Mouse (Mus musculus) heart, postnatal 36 days (tissue): ENCODE measurements around the gene Ensa. TPM values are rescaled to one million over a fixed set of nuclear protein-coding genes. Genes with fewer than 3 reads are reported as not detected.
"Not testable (repeated sequence)": the region's sequence is repeated elsewhere in the genome, so short reads cannot be mapped to it uniquely, and the experiment has no call there.

Source experiments
- DNase-seq, 2 experiments: peaks; one replicate each; pipeline ENCODE4 v3.0.0; 2021 to 2022
- intact Hi-C: fragments of 180-260 bp; cut with DNase I; formaldehyde crosslinking; loops from one replicate; pipeline ENCODE4 v1.15.1; 2025
- total RNA-seq, 2 experiments: library from RNA; stranded (reverse); gene quantifications; 2 replicates each; pipeline ENCODE4 v1.2.3; 2021

The Ensa gene
- total RNA-seq, 2 experiments from 2014 or later, result 73.0 to 75.0 TPM

DNA sequence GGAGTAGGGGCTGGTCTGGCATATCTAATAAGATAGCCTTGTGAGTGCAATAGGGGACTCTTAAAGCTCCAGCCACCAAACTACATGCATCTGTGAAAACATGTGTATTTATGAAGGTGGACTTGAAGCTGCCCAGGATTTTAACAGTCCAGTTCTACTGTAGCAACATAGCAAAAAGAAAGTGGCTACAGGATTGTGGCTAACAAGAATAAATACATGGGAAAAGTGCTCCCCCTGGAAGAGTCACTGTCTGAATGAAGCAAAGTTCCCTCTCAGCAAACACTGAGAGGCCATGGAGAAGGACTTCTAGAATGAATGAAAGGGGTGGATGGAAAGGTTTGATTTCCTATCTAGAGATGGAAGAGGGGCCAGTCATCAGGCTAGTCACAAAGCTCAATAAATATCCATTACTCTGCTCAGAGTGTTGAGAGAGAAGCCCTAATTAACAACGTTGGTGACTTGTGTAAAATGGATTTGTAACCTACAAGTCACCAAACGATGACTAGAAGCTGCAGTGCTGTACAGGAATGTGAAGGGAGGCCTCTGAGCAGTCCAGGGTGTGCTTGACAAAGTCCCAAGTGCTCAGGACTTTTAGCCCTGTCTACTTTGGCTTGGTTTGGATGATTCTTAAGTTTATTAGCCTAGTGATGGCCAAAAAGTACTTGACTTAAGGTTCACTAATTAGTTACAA, 36.1 kb downstream of the Ensa start:
- DNase-seq, result no peak
- intact Hi-C loops, result no loop called here

DNA sequence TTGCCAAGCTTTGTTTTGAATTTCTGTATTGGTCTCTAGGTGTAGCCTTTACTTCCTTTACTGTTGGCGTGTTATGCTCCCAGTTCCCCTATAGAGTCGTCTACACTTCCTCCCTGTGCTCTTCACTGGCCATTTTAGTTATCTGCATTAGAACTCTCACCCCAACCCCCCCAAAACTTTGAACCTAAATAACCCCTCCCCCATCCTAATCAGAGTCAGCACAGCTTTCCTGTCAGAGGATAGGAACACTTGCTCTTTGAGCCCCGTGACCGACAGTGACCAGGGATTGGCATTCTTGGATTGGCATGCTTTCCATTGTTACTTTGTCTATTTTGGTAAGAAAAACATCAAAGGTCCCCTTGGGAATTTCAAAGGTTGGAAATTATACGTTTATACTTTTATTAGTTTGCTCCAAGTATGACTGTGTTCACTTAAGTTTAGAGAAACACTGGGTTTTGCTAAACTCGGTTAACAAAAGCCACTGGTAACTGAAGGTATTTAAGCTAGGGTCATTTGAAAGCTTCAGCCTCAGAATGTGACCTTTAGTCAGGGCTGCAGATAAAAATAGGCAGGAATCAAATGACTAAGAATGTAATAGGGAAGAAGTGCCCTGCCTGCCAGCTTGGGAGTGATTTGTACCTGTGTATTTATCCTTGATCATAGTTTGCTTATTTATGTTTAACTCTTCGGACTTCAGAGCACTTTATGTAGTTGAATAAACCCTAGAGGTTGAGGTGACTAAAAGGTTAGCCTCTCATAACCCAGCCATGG, 37.3 kb downstream of the Ensa start:
- DNase-seq, result no peak
- intact Hi-C loops, result no loop called here

DNA sequence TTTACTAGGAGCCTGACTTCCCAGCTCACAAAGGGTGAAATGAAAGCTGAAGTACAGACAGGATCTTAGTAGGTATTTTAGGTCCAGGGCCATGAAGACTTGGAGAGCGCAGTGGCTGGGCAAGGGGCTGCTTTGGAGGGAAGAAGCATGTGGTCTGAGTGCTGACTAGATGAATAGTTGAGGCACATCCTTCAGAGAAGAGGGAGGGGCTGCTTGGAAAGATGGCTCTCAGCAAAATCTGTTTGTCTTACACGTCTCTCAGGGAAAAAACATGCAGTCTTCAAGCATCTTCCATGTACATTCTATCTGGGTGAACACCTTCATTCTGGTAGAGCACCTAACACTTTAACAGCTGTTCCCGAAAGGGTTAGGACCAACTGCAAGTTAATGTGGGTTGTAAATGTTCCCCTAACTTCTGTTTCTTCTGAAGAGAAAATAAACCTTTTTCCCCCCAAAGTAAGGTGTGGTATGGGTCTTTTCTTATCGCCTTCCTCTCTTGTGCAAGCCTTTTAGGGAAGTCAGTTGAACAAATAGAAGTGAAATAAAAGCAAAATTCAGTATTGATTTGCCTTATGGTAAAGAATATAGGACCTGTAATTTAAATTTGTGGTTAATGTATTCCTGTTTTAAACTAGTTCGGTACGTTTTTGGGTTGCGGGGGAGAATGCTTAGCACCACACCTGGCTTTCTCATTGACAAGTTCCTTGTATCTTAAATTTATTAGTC, 38.1 kb downstream of the Ensa start:
- intact Hi-C loops, result no loop called here
- DNase-seq, result peak in 1 of 2 experiments; percentile 35

DNA sequence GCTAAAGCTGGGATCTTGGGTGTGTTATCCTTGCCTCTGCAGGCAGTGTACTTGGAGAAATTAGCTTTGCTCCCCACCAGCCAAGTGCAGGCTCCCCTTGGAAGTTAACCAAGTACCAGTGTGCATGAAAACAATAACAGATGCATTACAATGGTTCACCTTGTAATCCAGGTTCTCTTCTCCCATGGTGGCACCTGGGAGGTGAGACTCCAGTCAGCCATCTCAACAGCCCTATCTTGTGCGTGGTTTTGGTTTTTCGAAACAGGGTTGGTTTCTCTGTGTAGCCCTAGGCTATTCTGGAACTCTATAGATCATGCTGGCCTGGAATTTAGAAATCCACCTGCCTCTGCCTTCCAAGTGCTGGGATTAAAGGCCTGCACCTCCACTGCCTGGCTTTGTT, 38.7 kb downstream of the Ensa start:
- no peak for DNase-seq
- intact Hi-C loops, result no loop called here

DNA sequence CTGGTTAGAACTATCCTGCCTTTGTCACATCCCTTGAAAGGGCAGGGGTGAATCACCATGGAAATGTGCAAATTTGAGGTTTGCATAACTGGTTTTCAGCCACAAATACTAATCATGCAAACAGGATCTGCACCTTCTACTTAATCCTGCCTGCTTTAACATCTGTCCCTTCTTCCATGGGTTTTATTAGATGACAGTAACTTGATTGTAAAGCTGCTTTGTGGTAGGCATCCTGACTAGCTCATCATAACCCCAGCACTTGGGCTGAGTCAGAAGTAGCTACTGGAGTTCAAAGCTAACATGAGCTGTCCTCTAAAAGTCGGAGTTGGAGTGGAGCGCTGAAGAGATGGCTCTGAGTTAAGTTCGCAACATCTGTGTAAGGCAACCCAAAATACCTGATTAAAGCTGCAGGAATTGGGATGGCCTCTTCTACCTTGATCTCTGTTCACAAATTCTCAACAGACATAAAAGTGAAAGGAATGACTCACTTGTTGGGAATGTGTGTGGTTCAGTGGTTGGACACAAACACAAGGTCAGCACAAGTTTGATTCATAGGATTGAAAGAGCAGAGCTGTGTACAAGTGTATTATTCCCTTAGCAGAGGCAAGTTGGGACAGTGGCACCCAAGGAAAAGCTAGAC, 39.3 kb downstream of the Ensa start:
- no peak for DNase-seq
- intact Hi-C loops, result no loop called here

DNA sequence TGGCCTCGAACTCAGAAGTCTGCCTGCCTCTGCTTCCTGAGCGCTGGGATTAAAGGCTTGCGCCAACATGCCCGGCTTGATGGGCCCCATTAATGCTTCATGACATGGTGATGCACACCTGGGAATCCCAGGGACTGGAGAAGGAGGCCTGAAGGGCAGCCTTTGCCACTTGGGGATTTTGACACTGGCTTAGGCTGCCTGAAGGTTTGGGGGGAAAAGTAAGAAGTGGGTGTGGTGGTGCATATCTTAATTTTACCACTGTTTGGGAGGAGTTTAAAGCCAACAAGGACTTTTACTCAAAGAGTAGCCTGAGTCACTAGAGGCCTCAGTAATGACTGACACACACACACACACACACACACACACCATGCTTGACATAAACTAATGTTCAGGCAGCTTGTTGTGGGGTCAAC, 40.2 kb downstream of the Ensa start:
- intact Hi-C loops, result no loop called here
- DNase-seq, result no peak

DNA sequence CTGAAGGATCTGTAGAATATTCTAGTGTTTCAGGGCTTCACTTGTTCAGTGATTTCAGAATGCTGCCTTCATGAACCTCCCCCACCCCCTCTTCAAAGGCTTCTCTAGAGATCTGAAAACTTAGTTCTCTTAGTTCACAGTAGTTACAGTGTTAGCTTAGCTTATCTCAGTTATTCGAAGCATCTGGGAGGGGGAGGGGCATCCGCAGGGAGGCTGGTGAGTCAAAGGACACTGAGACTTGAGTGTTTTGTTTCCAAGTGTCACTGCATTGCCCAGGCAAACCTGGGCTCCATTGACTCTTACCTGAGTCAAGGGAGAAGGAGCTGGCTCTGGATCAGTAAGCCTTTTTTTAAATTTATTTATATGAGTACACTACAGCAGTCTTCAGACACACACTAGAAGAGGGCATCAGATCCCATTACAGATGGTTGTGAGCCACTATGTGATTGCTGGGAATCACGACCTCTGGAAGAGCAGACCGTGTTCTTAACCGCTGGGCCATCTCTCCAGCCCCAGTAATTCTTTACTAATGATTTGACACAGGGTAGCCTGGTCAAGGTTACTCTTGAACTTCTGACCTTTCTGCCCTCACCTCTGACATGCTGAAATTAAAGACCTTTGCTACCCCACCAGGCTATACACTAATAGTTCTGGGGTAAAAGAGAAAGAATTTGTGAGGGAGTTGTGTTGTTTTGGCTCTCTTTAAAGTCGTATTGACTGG, 41.5 kb downstream of the Ensa start:
- peak in 1 of 2 experiments; percentile 68 for DNase-seq
- intact Hi-C loops, result no loop called here

DNA sequence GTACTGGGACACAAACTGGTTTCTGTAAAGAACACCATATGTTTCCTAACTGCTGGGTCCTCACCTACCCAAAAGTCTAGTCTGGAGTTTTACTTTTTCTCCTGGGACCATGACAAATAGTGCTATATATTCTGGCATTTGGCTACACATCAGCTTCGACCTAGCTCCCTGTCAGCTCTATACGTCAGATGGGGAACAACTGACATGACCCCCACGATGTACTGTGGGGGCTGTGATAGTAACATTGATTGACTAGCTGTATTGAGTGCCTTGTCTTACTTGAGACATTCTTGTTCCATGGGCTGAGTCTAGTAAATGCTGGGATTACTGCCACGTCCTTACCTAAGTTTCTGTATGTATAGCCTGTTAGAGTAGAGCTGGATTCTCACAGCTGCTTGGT, 42.7 kb downstream of the Ensa start:
- DNase-seq, result no peak
- intact Hi-C loops, result no loop called here

DNA sequence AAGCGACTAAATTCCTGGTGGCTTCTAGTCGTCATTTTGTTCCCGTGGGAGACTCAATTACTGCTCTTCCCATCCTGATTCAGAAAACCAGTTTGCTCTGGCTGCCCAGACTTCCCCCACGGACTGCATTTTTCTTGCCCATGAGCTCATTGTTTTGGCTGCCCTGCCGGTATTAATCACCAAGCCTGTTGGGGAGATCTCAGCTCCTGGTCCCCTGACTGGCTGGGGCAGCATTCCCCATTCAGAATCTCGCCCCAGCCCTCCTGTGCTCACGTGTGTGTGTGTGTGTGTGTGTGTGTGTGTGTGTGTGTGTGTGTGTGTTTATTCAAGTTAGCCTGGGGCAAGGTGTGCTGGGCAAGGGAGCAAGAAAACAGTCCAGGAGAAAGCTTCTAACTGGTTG, 43.2 kb downstream of the Ensa start:
- intact Hi-C loops, result no loop called here
- DNase-seq, result peak; percentile 62 to 70

DNA sequence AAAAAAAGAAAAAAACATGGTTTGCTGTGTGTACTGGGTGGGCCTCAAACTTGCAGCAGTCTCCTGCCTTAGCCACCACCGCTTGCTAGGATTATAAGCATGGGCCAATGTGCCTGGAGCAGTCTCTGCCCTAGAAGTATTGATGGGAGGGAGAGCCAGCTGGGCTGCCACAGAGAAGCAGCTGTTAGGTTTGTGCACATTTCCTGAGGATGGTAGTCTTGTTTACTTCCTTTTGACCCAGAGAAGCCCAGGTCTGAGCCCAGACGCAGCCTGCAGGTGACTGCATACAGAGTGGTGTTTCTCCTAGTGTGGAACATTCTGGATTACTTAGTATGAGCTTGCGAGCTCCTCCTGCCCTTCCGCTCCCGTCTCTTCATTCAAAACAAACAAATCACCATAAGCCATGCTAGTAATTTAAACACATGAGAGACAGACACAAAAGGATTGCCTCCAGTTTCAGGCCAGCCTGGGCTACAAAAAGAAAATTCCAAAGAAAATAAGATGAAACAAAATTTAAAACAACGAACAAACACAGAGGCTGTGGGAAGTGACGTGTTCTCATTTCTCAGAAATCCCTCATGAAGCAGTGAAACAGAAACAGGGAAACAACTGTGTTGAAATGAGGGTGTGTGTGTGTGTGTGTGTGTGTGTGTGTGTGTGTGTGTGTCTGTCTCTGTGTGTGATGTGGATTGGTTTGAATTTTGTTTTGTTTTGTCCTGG, 44.0 kb downstream of the Ensa start:
- intact Hi-C loops, result no loop called here
- DNase-seq, result no peak

DNA sequence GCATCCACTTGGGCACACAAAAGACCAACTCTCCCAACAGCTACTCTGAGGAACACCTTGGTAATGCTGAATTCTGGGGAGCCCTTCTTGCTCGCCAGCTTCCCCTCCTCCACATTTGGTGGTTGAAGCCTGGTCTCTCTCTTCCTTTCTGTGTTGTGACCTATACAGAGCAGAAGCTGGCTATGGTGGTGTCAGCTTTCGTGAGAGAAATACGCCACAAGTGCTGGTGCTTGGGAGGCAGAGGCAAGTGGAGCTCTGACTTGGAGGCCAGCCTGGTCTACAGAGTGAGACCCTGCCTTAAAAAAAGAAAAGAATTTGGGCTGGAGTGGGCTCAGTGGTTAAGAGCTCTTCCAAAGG, 44.5 kb downstream of the Ensa start:
- DNase-seq, result no peak
- intact Hi-C loops, result no loop called here

DNA sequence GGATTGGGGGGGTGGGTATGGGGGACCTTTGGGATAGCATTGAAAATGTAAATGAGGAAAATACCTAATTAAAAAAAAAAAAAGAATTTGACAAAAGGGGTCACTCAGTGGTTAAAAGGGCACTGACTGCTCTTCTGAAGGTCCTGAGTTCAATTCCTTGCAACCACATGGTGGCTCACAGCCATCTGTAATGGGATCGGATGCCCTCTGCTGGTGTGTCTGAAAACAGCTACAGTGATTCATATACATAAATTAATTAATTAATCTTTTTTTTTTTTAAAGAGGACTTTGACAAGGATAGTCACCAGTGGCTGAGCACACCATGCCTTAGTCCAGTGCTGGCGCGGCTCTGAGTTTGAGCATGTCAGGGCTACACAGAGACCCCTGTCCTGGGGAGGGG, 45.6 kb downstream of the Ensa start:
- DNase-seq, intact Hi-C loops: not testable (repeated sequence)

DNA sequence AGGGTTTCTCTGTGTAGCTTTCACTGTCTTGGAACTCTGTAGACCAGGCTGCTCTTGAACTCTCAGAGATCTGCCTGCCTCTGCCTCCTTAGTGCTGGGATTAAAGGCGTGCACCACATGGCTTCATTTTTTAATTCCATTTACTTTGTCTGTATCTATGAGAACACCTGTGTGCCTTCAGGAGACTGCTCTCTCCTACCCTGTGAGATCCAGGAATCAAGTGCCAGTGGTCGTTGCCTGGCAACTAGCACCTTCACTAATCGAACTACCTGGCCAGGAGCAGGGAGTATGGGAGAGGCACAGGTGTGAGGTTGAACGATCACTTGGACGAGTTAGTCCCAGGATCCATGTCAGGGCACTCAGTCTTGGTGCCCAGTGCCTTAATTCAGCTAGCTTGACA, 46.4 kb downstream of the Ensa start:
- intact Hi-C loops, result no loop called here
- no peak for DNase-seq

DNA sequence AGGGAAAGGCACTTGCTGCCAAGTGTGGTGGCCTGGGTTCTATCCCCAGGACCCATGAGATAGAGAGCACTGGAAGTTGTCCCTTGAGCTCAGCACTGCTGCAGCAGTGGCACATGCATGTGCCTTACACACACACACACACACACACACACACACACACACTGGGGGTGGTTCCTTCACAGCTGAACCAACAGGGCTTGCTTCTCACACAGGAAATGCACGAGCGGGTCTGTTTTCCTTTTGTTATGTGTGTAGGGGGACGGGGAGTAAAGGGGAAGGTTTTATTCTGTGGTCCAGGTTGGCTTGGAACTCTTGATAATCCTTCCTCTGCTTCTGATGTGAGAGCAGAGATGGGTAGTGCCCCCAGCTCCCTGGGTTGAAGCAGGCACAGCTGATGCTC, 47.7 kb downstream of the Ensa start:
- DNase-seq, result peak in 1 of 2 experiments; percentile 37
- intact Hi-C loops, result no loop called here

DNA sequence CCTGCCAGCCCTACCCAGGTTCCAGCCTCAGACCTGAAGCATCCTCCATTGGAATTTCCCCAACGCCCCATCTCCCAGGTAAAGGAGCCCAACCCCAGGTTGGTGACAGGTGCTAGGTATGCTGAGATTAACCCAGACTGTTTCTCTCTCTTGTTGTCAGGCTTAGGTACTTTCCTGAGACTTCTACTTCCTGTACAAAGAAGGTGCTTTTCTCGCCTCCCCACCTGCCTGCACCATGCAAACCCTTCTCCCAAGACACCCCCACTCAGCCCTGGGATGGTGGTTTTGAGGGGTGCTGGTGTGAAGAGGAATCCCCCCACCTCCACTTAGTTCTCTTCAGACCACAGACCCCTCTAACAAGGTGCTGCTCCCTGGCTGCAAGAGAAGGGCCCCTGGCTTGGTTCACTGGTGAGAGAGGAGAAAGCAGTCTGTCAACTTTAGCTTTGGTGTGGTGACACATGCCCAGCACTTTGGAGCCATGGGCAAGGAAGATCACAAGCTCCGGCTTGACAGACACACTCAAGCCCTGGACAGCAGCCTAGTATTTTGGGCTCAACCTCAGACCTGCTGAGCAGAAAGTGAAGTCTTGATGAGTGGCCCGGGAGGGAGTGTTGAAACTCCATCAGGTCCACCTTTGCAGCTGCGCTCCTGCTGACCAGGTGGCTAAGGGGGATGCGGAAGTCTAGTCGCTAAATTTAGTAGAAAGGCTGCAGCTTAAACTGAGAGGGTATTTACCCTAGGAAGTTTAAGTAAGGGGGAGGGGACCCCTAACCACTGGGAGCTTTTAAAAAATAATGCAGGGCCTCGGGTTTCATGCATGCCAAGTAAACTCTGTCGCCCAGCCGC, 48.3 kb downstream of the Ensa start:
- intact Hi-C loops, result no loop called here
- peak in 1 of 2 experiments; percentile 67 for DNase-seq

DNA sequence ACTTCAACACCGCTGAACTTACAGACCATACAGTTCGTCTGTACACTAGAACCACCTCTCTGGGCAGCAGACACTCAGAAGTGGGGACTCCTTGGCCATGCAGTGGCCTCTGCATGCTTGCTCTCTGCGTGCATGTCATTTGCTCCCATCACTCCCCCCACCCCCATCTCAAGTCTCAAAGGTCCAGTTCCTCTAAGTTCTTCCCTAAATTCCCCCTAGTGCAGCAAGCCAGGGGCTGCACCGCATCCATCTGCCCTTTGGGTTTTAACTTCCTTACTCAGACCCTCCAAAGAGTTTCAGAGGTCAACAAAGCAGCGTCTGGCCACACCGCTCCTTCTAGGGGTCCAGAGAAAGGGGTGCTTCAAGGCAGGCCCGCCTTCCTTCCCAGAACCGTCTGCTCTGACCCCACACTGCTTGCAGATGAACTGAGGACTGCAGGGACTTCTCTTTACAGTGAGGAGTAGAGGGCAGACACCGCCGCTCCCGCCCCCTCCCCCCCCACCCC, 49.0 kb downstream of the Ensa start:
- DNase-seq, result peak in 1 of 2 experiments; percentile 70
- intact Hi-C loops, result no loop called here

DNA sequence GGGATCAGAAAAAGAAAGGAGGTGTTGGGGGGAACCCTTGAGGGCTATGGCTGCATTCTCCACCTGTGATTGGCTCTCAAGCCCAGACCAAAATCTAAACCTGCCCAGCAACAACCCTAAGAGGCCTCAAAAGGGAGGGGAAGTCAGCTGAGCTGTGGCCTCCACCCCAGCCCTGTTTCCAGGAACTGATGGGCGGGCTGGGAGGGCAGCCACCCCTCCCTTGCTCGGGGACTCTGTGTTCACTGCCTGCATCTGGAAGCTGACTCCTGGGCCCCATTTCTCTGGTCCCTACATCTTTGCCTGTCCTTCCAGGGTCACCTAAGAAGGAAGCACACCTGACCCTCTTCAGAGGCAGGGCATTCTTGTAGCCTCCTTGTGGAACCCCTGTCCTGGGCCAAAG, 49.4 kb downstream of the Ensa start:
- peak; percentile 78 to 83 for DNase-seq
- intact Hi-C loops, result no loop called here

DNA sequence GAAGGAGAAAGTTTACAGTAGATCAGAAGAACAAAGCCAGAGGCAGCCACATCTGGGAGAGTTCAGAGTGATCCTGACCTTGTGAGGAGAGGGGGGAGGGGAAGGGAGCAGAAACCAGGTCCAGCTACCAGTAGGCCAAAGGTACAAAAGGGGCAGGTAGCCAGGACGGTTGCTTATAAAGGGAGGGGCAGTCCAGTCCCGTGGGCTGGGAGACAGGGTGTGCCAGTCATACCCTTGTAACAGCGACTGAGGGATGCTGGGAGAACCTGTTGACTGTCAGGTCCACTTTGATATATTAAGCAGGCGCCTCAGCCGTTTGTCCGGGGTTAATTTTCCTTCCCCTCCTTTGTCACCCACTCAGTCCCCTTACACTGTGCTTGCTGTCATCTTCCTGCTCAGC, 50.0 kb downstream of the Ensa start:
- DNase-seq, result no peak

More for the DNA sequence above, 50.0 kb downstream of the Ensa start:
- intact Hi-C loops, result loop anchor here (1.0 kb wide), 2 partner anchors 16 to 42 kb away; no protein-coding TSS in a partner anchor
